Mouse (Mus musculus) spleen, postnatal 14 days (tissue): ENCODE measurements around the gene Taf8.
"Not testable (repeated sequence)": the region's sequence is repeated elsewhere in the genome, so short reads cannot be mapped to it uniquely, and the experiment has no call there.

Experiments used
- DNase-seq, 2 experiments: peaks; one replicate each; pipeline ENCODE4 v3.0.0; 2021 to 2022; ENCODE audit warnings: low spot score in 2 of 2

The Taf8 gene

GRCm38 (mm10) chr17:47516232-47516631 is 14.1 kb upstream of the Taf8 start:
- DNase-seq = no peak

DNA sequence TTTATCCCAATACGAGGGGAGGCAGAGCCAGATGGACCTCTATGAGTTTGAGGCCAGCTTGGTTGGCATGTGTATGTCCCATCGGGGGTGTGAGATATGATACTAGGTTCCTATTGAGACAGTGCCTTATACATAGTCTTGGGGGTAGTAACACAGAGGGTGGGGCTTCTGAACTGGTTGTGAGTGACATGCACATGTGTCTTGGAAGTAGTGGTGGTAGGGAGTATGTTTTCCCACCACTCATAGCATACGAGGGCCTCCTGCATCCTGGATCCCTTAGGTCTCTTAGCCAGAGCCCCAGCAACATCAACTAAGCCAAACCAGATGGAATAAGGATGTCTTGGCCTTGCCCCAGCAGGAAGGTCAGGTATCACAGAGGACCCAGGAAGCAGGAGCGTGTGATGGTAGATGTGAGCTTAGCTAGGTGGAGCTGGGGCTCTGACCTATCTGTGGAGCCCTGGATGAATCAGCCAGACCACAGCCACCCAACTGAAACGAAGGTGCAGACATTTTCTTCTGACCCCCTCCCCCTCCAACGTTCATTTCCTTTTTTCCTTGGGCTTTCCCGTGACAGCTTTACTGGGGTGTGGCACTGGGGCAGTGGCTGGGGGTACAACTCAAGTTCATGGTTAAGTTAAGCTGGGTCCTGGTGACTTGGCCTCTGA is 13.2 kb upstream of the Taf8 start:
- DNase-seq = no peak

- DNase-seq = no peak
Observed at GRCm38 (mm10) chr17:47512956-47513775, 11.1 kb upstream of the Taf8 start.

GRCm38 (mm10) chr17:47511111-47512020 is 9.3 kb upstream of the Taf8 start:
- DNase-seq = peak; percentile 97 to 99

DNA sequence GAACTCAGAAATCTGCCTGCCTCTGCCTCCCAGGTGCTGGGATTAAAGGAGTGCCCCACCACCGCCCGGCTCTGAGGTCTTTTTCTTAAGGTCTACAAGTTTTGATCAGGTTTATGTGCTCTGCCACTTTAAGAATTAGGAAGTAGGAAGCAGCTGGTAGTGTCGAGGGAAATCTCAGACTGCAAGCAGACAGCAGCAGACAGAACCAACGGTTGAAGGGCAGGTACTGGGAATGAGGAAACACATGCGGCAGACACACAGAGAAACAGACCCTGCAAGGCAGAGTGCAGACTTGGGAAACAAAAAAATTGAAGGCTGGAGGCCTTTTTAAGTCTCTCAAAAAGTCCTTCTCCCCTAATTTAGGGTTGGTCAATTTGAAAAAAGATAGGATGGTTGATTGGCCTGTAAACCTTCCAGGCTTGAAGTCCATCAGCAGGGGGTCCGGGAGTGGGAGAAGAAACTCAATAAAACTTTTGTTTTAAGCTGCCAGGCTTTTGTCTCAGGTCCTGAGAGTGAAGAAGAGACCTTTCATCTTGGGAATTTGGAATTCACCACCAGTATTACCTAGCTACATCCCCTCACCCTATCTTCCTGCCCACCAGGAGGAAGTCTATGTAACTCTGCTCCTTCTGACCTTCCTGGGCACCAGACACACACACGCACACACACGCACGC is 7.1 kb upstream of the Taf8 start:
- DNase-seq = no peak

DNA sequence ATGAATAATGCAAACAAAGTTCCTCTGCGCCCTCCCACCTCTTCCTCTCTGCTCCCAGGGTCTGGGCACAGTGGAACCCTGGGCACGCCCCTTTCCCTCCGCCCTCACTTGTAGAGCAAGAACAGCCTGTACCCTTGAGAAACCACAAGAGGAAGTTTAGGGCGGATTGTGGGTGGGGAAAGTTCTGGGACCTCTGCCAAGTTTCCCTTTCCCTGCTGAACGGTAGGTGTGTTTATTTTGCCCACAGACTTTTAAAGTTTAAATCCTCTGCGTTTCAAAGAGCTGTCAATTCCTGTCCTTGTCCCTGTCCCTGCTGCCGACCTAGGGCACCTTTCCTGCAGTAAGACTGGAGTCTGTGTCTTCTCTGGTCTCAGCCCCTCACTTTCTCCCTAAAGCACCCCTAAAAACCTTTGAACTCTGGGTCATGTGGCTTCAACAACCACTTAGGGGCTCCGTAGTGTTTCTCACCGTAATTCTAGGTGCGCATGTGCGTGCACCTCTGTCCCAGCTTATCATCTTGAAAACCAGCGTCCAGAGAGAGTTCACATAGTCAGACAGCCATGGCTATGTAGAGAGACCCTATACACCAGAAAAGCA is 6.0 kb upstream of the Taf8 start:
- DNase-seq = peak; percentile 89

GRCm38 (mm10) chr17:47507523-47507922 is 5.4 kb upstream of the Taf8 start:
- no peak for DNase-seq

DNA sequence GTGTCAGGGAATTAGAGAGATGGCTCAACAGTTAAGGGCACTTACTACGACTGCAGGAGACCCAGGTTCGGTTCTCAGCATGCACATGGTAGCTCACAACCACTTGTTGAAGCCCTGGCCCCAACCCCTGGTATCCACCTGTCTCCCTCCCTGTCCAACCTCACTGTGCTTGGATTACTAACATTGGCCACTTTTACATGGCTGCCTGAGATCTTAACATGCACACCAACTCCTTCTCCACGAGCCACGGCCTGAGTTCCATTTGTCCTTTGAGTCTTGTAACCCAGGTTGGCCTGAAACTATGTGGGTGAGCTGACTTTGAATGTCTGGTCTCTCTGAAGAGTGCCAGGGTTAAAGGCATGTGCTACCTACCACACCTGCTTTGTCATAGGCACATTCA is 4.6 kb upstream of the Taf8 start:
- no peak for DNase-seq

DNA sequence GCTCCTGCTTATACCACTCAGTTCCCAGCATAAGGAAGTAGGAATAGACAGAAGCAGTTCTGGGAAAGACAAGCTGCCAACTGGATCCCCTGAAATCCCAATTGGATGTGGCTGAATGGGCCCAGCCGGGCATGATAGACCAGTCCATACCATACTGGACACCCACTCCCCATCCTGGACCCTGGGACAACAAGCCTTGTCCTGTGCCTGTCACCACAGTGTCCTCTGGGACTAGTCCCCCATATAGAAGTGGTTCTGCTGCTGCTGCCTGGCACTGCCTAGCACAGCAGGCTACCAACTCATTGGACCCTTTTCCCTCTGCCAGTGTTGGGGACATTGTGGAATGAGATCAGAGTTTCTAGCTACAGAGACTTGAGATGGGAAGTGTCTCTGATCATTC is 4.0 kb upstream of the Taf8 start:
- DNase-seq = no peak

DNA sequence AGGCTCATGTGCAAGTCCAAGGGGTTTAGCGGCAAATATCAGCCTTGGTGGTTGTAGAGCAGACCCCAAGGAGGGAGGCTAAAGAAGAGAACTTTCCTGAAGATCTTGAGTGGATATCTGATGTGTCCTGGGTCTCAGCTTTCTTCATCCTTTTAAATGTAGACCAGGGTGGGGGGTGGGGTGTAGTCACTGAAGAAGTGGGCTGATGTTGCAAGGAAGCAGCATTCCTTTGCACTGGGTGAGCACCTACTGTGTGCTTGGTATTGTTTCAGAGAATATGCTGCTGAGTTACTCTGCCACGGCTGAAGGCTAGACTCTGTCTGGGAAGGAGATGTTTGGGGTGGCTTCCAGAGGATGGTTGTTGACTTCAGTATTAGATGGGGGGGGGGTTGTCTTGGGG is 3.5 kb upstream of the Taf8 start:
- DNase-seq = no peak

GRCm38 (mm10) chr17:47504941-47505346 is 2.9 kb upstream of the Taf8 start, which contains the start of gene Ccnd3:
Gene Ccnd3, plus strand, starts transcription at chr17:47505051.
- peak; percentile 66 to 73 for DNase-seq

DNA sequence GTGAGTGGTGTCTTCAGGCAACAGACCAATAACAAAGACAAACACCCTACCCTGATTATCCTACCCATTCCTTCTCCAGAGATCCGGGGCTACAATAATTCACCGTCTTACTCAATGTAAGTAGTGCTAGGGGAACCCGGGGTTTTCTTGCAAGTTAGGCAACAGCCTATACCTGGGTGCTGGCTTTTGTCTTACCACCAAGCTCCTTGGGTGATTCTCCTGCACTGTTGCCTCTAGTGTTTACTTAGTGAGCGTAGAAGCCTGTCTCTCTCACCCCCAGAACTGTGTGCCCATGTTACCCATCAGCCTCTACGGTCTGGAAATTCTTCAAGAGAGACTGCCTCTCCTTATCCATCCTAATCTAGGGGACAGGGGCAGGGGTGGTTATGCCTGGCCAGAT is 2.1 kb upstream of the Taf8 start:
- no peak for DNase-seq

DNA sequence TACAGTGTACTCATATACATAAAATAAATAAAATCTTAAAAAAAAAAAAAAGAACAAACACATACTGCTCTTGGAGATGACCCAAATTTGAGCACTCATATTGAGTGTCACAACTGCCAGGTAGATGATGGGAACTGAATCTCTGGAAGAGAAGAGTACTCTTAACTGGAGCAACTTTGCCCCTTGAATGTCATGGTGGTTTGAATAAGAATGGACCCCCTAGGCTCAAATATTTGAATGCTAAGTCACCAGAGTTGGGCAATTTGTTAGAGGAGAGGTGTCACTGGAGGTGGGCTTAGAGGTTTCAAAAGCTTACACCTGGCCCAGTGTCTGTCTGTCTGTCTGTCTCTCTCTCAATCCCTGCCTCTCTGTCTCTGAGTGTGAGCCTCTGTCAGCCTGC is 1.6 kb upstream of the Taf8 start:
- DNase-seq = no peak

DNA sequence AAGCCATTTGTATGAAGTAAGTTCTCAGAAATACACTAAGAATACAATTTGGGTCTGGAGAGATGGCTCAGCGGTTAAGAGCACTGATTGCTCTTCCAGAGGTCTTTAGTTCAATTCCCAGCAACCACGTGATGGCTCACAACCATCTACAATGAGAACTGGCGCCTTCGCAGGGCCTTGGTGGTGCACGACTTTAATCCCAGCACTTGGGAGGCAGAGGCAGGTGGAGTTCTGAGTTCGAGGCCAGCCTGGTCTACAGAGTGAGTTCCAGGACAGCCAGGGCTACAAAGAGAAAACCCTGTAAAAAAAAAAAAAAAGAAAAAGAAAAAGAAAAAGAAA is 584 bp upstream of the Taf8 start:
- not testable (repeated sequence) for DNase-seq

GRCm38 (mm10) chr17:47501531-47501930 is 561 bp downstream of the Taf8 start:
- DNase-seq = no peak

- DNase-seq = no peak
Observed at GRCm38 (mm10) chr17:47494132-47494531, 8.0 kb downstream of the Taf8 start.

- DNase-seq = no peak
Observed at GRCm38 (mm10) chr17:47493653-47494052, 8.4 kb downstream of the Taf8 start.

DNA sequence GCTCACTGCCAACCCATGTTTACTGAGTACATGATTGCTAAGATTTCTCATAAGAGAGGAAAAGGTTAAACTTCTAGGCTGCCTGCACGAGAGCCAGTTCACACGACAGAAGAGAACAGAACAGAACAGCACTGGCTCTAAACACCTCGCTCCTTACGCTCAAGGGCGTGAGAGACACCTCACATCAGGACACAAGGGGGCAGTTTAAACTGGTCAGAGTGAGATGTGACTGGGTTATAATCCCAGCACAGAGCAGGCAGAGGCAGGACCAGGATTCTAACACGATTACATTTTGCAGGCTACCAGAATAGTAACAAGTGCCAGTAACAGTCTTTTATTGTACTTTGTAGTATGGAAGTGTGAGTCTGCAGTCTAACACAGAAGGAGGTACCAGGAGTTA is 9.4 kb downstream of the Taf8 start:
- no peak for DNase-seq

- no peak for DNase-seq
Observed at GRCm38 (mm10) chr17:47490791-47491190, 11.3 kb downstream of the Taf8 start.

DNA sequence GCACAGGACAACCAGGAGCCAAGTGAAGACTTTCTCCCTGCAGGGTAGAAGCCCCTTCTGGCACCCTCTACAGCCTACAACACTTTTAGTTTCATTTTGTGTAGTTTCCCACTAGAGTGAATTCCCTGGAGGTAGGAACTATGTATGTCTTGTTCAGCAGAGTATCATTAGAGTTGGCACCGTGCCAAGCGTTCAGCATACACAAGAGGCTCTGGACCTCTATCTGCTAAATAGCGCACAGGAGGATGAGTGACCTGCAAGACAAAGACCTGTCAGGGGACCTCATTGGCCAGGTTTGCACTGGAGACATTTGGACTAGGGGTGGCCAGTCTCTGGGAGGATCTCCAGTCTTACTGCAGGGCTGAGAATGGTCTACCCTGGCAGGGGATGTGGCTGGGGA is 16.3 kb downstream of the Taf8 start:
- no peak for DNase-seq

DNA sequence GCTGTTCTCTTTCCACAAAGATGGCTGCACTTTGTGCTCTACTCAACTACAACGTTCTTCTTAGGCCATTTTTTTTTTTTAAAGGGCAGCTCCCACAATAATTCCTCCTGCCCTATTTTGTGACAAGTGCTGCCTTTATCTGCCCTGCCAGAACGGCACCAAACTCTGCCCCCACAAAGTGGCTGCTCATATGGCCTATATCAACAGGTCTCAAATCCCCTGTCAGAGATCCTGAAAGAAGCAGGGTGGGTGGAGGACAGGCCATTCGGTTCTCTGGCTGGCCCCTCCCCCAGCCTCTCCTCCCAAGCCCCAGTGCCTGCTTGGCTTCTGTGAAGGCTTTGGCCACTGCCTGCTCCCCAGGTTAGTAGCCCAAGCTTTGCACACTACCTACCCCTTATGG is 17.1 kb downstream of the Taf8 start:
- DNase-seq = no peak
